ENCODE assay signal across 12 mouse cellular contexts in the genomic region with DNA sequence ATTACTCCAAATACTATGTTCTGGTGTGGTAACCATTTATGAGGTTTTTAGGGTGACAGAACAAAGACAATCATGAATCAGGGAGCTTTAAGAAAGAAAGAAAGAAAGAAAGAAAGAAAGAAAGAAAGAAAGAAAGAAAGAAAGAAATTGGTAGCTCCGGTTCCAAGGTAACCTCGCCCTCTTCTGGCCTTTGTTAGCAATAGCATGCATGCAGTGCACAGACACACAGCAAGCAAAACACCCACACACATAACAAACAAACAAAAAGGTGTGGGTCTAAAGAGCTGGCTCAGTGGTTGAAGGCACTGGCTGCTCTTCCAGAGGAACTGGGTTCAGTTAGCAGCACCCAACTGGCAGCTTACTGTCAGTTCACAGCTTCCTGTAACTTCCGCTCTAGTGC. TPM values are rescaled to one million over a fixed set of nuclear protein-coding genes. Genes with fewer than 3 reads are reported as not detected.
A peak's percentile ranks its signal among the peaks of the same experiment; 100 is the strongest.
DNase-seq lines count a peak whose midpoint lies in the region; ATAC-seq and TF ChIP-seq lines count a peak whose summit lies in the region.
"Had no signal": no experiment of that assay in that cellular context is flagged by ENCODE, and none has a peak within 500 bp of the region (broad histone marks: within the 10 kb centered on the region; RNA-seq: fewer than 3 reads in every experiment).

No protein-coding gene starts in this region.

- no peak overlapping the region for H3K4me2 ChIP-seq in neural tube, embryonic 15.5 days
- no peak overlapping the region for H3K4me2 ChIP-seq in kidney, embryonic 16.5 days (replicated peaks; ENCODE audit: low read depth, low read length)
- H3K4me2 ChIP-seq: neural tube, embryonic 13.5 days had no signal

- no peaks in the 10 kb centered on the region for H3K4me1 ChIP-seq in kidney, adult 2 months (ENCODE audit: control insufficient read depth, insufficient read depth, low read length)
- H3K4me1 ChIP-seq in embryonic fibroblast, embryonic 13.5 days (ENCODE audit: control insufficient read depth, insufficient read depth, low read length) = no peaks in the 10 kb centered on the region
- no peaks in the 10 kb centered on the region for H3K4me1 ChIP-seq in neural tube, embryonic 15.5 days
- no peaks in the 10 kb centered on the region for H3K4me1 ChIP-seq in kidney, embryonic 16.5 days (ENCODE audit: insufficient read depth, low read length)
- H3K4me1 ChIP-seq: neural tube, embryonic 13.5 days had no signal

- H3K27ac ChIP-seq in kidney, adult 2 months (ENCODE audit: insufficient read depth, low read depth, low read length) = no peak overlapping the region
- no peak overlapping the region for H3K27ac ChIP-seq in embryonic fibroblast, embryonic 13.5 days (ENCODE audit: insufficient read depth, low read length)
- H3K27ac ChIP-seq in neural tube, embryonic 15.5 days (replicated peaks) = no peak overlapping the region
- H3K27ac ChIP-seq in kidney, embryonic 16.5 days (ENCODE audit: low read length) = no peak overlapping the region
- H3K27ac ChIP-seq: neural tube, embryonic 13.5 days had no signal

- DNase-seq in kidney, adult 2 months = no peak
- DNase-seq in kidney, postnatal 25 days = no peak
- DNase-seq in thymus, postnatal 0 days (ENCODE audit: low spot score) = peak; percentile 23
- DNase-seq in thymus, postnatal 14 days = no peak
- DNase-seq: adrenal gland, postnatal 14 days; cerebellum, adult 8-10 months; heart, postnatal 36 days; kidney, adult 8-10 months had no signal

- no peaks in the 10 kb centered on the region for H3K36me3 ChIP-seq in kidney, adult 2 months (ENCODE audit: control insufficient read depth, insufficient read depth, low read length)
- no peaks in the 10 kb centered on the region for H3K36me3 ChIP-seq in neural tube, embryonic 15.5 days
- no peaks in the 10 kb centered on the region for H3K36me3 ChIP-seq in kidney, embryonic 16.5 days (ENCODE audit: insufficient read depth, low read length)
- H3K36me3 ChIP-seq: neural tube, embryonic 13.5 days had no signal

- H3K4me3 ChIP-seq in kidney, adult 2 months (ENCODE audit: insufficient read depth, low read depth, low read length) = no peak overlapping the region
- H3K4me3 ChIP-seq in embryonic fibroblast, embryonic 13.5 days (ENCODE audit: insufficient read depth, low read length) = no peak overlapping the region
- no peak overlapping the region for H3K4me3 ChIP-seq in neural tube, embryonic 15.5 days (replicated peaks)
- H3K4me3 ChIP-seq in kidney, embryonic 16.5 days (ENCODE audit: low read length) = no peak overlapping the region
- H3K4me3 ChIP-seq: neural tube, embryonic 13.5 days had no signal

- WGBS in kidney, adult 2 months = 83% methylated on average over 3 of the region's 3 CpGs
- 76% methylated on average over 3 of the region's 3 CpGs for WGBS in neural tube, embryonic 15.5 days
- 74% methylated on average over 3 of the region's 3 CpGs for WGBS in kidney, embryonic 16.5 days

- H3K27me3 ChIP-seq in kidney, adult 2 months (replicated peaks; ENCODE audit: control insufficient read depth, insufficient read depth, low read length) = no peaks in the 10 kb centered on the region
- no peaks in the 10 kb centered on the region for H3K27me3 ChIP-seq in neural tube, embryonic 15.5 days (replicated peaks)
- H3K27me3 ChIP-seq in kidney, embryonic 16.5 days (ENCODE audit: insufficient read depth, low read length) = no peaks in the 10 kb centered on the region
- H3K27me3 ChIP-seq: neural tube, embryonic 13.5 days had no signal

- peak; percentile 40 for TF ChIP-seq CTCF in kidney, adult 2 months (conservative IDR thresholded peaks at IDR 0.05; ENCODE audit: insufficient read depth, insufficient read length, low read depth, low read length)
- 0 out of 2 replicates have a peak, but pooled peaks have one; percentile 9 for TF ChIP-seq CTCF in embryonic fibroblast, embryonic 13.5 days (IDR thresholded peaks at IDR 0.05; ENCODE audit: borderline replicate concordance, insufficient read depth, low read length)

- H3K9me3 ChIP-seq in neural tube, embryonic 15.5 days (replicated peaks) = no peaks in the 10 kb centered on the region
- no peaks in the 10 kb centered on the region for H3K9me3 ChIP-seq in kidney, embryonic 16.5 days (ENCODE audit: low read length)
- H3K9me3 ChIP-seq: neural tube, embryonic 13.5 days had no signal

- TF ChIP-seq POLR2A in kidney, adult 2 months (IDR thresholded peaks at IDR 0.05; ENCODE audit: low read depth, low read length) = no peak
- no peak for TF ChIP-seq POLR2A in embryonic fibroblast, embryonic 13.5 days (IDR thresholded peaks at IDR 0.05; ENCODE audit: low read depth, low read length)

- no peak for ATAC-seq in neural tube, embryonic 15.5 days (ENCODE audit: low FRiP score)
- ATAC-seq in kidney, embryonic 16.5 days (ENCODE audit: low FRiP score, low TSS enrichment) = no peak

- no peak overlapping the region for H3K9ac ChIP-seq in neural tube, embryonic 15.5 days (replicated peaks)
- H3K9ac ChIP-seq in kidney, embryonic 16.5 days (replicated peaks; ENCODE audit: low read length) = no peak overlapping the region
- H3K9ac ChIP-seq: neural tube, embryonic 13.5 days had no signal

RNA-seq across cellular contexts. Expression of a gene that starts 19.3 kb away (rescaled TPM):
- polyA plus RNA-seq in kidney, adult 2 months (2012; rRNA removed) = 3.8 and 5.3 TPM in 2 replicates
- polyA plus RNA-seq in thymus, postnatal 0 days (2015; fragmentation: Nextera tagmentation; extraction: Ambion mirVana) = 5.3 and 5.5 TPM in 2 replicates
- 6.0 and 7.4 TPM in 2 replicates for polyA plus RNA-seq in embryonic fibroblast, embryonic 13.5 days (2011; ENCODE audit: insufficient read length, low read depth, missing spikeins)
- 0.65 and 2.0 TPM in 2 replicates for polyA plus RNA-seq in neural tube, embryonic 15.5 days (2015; fragmentation: Nextera tagmentation; extraction: Ambion mirVana)
- 1.3 and 1.4 TPM in 2 replicates for polyA plus RNA-seq in kidney, embryonic 16.5 days (2015; fragmentation: Nextera tagmentation; extraction: Ambion mirVana)

RNA-seq across cellular contexts. Expression of a gene that starts 47.6 kb away (rescaled TPM):
- 6.0 and 8.0 TPM in 2 replicates for polyA plus RNA-seq in kidney, adult 2 months (2012; rRNA removed)
- 39.6 and 44.4 TPM in 2 replicates for polyA plus RNA-seq in thymus, postnatal 0 days (2015; fragmentation: Nextera tagmentation; extraction: Ambion mirVana)
- 19.8 and 26.5 TPM in 2 replicates for polyA plus RNA-seq in embryonic fibroblast, embryonic 13.5 days (2011; ENCODE audit: insufficient read length, low read depth, missing spikeins)
- polyA plus RNA-seq in neural tube, embryonic 15.5 days (2015; fragmentation: Nextera tagmentation; extraction: Ambion mirVana) = 2.0 and 7.8 TPM in 2 replicates
- polyA plus RNA-seq in kidney, embryonic 16.5 days (2015; fragmentation: Nextera tagmentation; extraction: Ambion mirVana) = 4.8 and 5.0 TPM in 2 replicates

RNA-seq across cellular contexts. Expression of a gene that starts 48.3 kb away (rescaled TPM):
- polyA plus RNA-seq in kidney, adult 2 months (2012; rRNA removed) = 4.2 and 5.4 TPM in 2 replicates
- polyA plus RNA-seq in thymus, postnatal 0 days (2015; fragmentation: Nextera tagmentation; extraction: Ambion mirVana) = 24.9 and 26.4 TPM in 2 replicates
- polyA plus RNA-seq in embryonic fibroblast, embryonic 13.5 days (2011; ENCODE audit: insufficient read length, low read depth, missing spikeins) = 10.2 and 12.9 TPM in 2 replicates
- 1.4 and 6.1 TPM in 2 replicates for polyA plus RNA-seq in neural tube, embryonic 15.5 days (2015; fragmentation: Nextera tagmentation; extraction: Ambion mirVana)
- 3.9 and 4.5 TPM in 2 replicates for polyA plus RNA-seq in kidney, embryonic 16.5 days (2015; fragmentation: Nextera tagmentation; extraction: Ambion mirVana)
